Mouse (Mus musculus): ENCODE measurements around the gene Rap1gap2. TPM values are rescaled to one million over a fixed set of nuclear protein-coding genes. Genes with fewer than 3 reads are reported as not detected.

Gene Rap1gap2
- total and polyA plus RNA-seq, 3 experiments = 5.8 to 10.1 TPM; not detected in 1

GRCm38 (mm10) chr11:74522487-74523209, 88.1 kb downstream of the Rap1gap2 start:
- no peak for TF ChIP-seq EP300 (IDR thresholded peaks at IDR 0.05; ENCODE audit: low read depth in 1 of 2, low read length in 2 of 2)
- TF ChIP-seq KAT2A (conservative IDR thresholded peaks at IDR 0.05; ENCODE audit: low read depth, low read length) = no peak
- no peak for TF ChIP-seq CHD1 (IDR thresholded peaks at IDR 0.05; ENCODE audit: low read depth, low read length)
- TF ChIP-seq MAFK (IDR thresholded peaks at IDR 0.05; ENCODE audit: borderline replicate concordance, low read depth, low read length) = no peak
- no peak for TF ChIP-seq NRF1 (IDR thresholded peaks at IDR 0.05; ENCODE audit: insufficient read depth, low read depth, low read length, poor library complexity, severe bottlenecking)
- TF ChIP-seq GATA1 (IDR thresholded peaks at IDR 0.05; ENCODE audit: low read depth, low read length) = no peak
- TF ChIP-seq MYC (IDR thresholded peaks at IDR 0.05; ENCODE audit: low read depth, low read length) = no peak
- TF ChIP-seq USF1 (IDR thresholded peaks at IDR 0.05; ENCODE audit: low read depth, low read length) = no peak
- TF ChIP-seq ZC3H11A (IDR thresholded peaks at IDR 0.05; ENCODE audit: low read depth, low read length) = no peak
- no peak for TF ChIP-seq POLR2AphosphoS2 (IDR thresholded peaks at IDR 0.05; ENCODE audit: low read length)
- no peak for TF ChIP-seq MAX (IDR thresholded peaks at IDR 0.05; ENCODE audit: low read length)
- TF ChIP-seq CHD2 (IDR thresholded peaks at IDR 0.05; ENCODE audit: low read length) = no peak
- no peak for TF ChIP-seq BHLHE40 (IDR thresholded peaks at IDR 0.05; ENCODE audit: borderline replicate concordance, low read depth, low read length)
- TF ChIP-seq HCFC1 (IDR thresholded peaks at IDR 0.05; ENCODE audit: low read depth, low read length) = no peak
- no peak for TF ChIP-seq MAZ (IDR thresholded peaks at IDR 0.05; ENCODE audit: low read depth, low read length)
- no peak for TF ChIP-seq JUND (IDR thresholded peaks at IDR 0.05; ENCODE audit: low read depth, low read length)
- no peak for TF ChIP-seq RCOR1 (IDR thresholded peaks at IDR 0.05; ENCODE audit: low read depth, low read length)
- TF ChIP-seq RAD21 (IDR thresholded peaks at IDR 0.05; ENCODE audit: low read depth, low read length) = no peak
- no peak for DNase-seq (ENCODE audit: low read depth, low spot score)
- 0 out of 4 replicates have a peak, but pooled peaks cover 0 to 3% of the 10 kb centered on the region in 2 experiments for H3K4me1 ChIP-seq (ENCODE audit: control insufficient read depth in 1 of 2, insufficient read depth in 2 of 2, low read length in 2 of 2)
- H3K9me3 ChIP-seq (replicated peaks; ENCODE audit: insufficient read depth, low read length) = no peaks in the 10 kb centered on the region
- no peak overlapping the region for H3K9ac ChIP-seq (ENCODE audit: control insufficient read depth, low read depth, low read length, poor library complexity, severe bottlenecking)
- H3K27ac ChIP-seq (ENCODE audit: control insufficient read depth, low read depth, low read length) = no peak overlapping the region
- H3K27me3 ChIP-seq (ENCODE audit: control insufficient read depth in 1 of 2, insufficient read depth in 2 of 2, low read length in 2 of 2) = no peaks in the 10 kb centered on the region
- no peaks in the 10 kb centered on the region for H3K79me2 ChIP-seq (ENCODE audit: control insufficient read depth, insufficient read depth, low read length, poor library complexity)
- no peak overlapping the region for H3K4me3 ChIP-seq (ENCODE audit: control insufficient read depth in 1 of 2, insufficient read depth in 1 of 2, low read depth in 2 of 2, low read length in 2 of 2)
- H3K36me3 ChIP-seq (ENCODE audit: control insufficient read depth in 1 of 2, insufficient read depth in 2 of 2, low read length in 2 of 2) = no peaks in the 10 kb centered on the region

DNA sequence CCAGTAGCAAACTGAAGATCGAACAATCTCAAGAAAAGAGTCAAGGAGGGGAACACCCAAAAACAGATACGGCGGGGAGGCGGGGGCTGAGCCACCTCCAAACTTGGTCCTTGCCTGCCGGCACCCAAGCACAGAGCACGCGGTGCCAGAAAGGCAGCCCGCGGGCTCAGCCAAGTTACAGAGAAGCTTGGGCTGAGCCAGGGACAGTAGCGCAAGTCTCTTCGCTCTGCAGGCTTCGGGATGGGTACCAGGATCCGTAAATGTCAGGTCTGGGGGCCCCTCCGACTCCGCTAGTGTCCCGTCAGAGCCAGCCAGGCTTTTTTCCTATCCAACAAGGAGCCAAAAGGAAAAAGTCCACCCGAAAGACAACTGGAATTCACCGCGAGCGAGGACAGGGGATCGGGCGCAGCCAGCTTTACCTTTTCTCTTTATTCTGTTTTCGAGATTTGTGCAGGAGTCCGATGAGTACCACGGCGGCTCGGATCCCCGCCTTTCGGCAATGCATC, 88.7 kb downstream of the Rap1gap2 start:
- Histone ChIP-seq H3K9ac (ENCODE audit: control insufficient read depth, low read depth, low read length, poor library complexity, severe bottlenecking) (no peak overlapping the region), H3K27ac (ENCODE audit: control insufficient read depth, low read depth, low read length) (no peak overlapping the region), H3K27me3 (ENCODE audit: control insufficient read depth in 1 of 2, insufficient read depth in 2 of 2, low read length in 2 of 2) (no peaks in the 10 kb centered on the region), H3K4me1 (ENCODE audit: control insufficient read depth in 1 of 2, insufficient read depth in 2 of 2, low read length in 2 of 2) (0 out of 4 replicates have a peak, but pooled peaks cover 0 to 3% of the 10 kb centered on the region in 2 experiments), H3K9me3 (replicated peaks; ENCODE audit: insufficient read depth, low read length) (no peaks in the 10 kb centered on the region), H3K4me3 (ENCODE audit: control insufficient read depth in 1 of 2, insufficient read depth in 1 of 2, low read depth in 2 of 2, low read length in 2 of 2) (no peak overlapping the region), H3K79me2 (ENCODE audit: control insufficient read depth, insufficient read depth, low read length, poor library complexity) (no peaks in the 10 kb centered on the region), H3K36me3 (ENCODE audit: control insufficient read depth in 1 of 2, insufficient read depth in 2 of 2, low read length in 2 of 2) (no peaks in the 10 kb centered on the region)
- TF ChIP-seq ELF1 (IDR thresholded peaks at IDR 0.05; ENCODE audit: low read depth, low read length) (no peak), MEF2A (IDR thresholded peaks at IDR 0.05; ENCODE audit: extremely low read depth, insufficient replicate concordance, low read depth, low read length, poor library complexity, severe bottlenecking) (no peak), JUND (IDR thresholded peaks at IDR 0.05; ENCODE audit: low read depth, low read length) (no peak), TBP (IDR thresholded peaks at IDR 0.05; ENCODE audit: low read depth, low read length) (no peak)
- DNase-seq (ENCODE audit: low read depth, low spot score) = no peak
